Mouse (Mus musculus): ENCODE measurements around the gene Grpel1.

Gene Grpel1

DNA sequence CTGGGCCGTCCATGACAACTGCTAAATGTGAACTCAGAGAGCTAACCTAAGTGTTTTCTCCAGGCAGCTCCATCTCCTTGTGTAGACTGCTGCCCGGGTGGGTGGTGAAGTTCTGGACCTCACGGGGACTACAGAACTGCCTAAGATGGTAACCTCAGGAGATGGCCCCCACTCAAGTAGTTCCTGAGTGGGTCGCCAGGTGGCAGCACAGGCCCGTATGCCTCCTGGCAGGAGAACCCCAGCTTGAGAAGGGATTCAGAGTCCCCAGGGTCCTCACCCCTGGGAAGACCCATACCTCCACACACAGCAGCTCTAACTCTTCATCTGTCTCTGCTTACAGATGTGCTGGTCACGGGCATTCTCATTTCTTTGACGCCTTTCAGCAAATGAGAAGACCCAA, 2.0 kb upstream of the Grpel1 start:
- peak; percentile 89 for DNase-seq

DNA sequence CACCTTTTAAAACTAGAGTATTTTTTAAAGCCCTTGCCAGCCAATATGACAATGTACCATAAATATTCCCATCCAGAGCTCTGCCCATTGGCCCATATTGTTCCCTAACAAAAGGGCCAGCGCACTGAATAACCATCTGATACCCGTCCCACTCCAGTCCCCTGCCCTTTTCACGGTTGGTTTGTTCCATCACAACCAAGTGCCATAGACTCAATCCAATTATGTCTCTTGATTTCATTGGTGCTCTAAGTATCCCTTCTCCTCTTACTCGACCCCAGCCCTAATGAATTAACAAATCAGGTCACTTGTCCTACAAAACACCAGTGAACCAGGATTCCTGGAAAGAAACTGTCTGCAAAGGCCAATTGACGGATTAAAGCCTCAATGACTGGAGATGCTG, 1.4 kb upstream of the Grpel1 start:
- DNase-seq, result no peak

DNA sequence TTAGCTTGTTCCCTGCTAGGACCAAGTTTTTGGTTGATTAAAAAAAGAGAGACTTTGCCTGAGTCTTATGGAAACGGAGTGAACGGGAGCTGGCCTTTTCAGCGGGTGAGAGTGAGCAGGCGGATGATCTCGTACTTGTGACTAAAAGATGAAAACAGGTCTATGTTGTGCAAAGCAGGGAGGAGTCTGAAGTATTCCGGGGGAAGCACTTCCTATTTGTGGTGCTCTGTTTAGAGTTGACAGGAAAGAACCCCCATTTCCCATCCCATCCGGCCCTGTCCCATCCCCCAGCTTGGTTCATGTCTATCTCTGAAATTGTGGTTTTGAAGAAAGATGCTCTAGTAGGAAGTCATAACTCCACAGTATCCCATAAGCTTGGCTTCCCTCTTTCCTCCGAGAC, 1.1 kb downstream of the Grpel1 start:
- no peak for DNase-seq

DNA sequence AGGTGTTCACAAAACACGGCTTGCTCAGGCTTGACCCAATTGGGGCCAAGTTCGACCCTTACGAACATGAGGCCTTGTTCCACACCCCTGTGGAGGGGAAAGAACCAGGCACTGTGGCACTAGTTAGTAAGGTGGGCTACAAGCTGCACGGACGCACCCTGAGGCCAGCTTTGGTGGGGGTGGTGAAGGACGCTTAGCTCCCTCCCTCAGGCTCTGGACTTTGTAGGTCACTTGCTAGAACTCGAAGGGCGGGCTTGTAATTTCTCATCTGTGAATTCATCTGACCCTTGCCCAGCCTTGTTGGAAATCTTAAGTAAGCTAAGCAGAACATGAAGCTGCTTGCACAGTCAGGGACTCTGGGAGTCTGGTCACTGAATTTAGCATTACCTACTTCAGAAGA, 6.4 kb downstream of the Grpel1 start:
- no peak for DNase-seq

DNA sequence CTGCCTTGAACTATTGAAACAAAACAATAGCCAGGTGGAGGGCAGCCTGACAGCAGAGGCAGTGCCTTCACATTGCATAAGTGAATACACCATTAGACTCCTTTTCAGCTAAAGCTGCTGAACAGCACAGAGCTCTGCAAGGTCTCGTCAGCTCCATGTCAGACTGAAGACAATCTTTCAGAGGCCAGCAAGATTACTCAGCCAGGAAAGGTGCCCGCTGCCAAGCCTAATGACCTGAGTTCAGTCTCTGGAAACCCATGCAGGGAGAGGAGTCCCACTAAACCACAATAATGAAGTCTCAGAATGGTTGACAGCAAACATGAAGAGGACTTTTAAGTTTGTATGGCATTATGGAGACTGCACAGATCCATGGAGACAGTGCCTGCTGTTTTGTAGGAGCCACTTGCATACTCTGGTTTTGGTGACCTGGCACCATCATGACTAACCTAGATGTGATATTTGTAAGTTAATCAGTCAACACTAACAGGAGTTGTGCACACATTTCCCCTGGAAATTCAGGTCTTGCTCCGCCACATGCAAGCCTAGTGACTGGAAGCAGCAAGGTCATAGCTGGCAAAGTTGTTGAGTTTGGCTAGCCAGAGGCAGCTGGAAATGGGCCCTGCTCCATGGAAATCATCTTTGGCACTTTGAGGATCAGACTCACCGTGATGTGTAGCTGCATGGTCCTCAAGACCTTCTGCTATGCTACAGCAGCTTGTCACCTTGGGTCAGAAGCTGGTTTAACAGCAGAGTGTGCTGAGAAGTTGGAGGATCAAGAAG, 8.3 kb downstream of the Grpel1 start:
- DNase-seq, result no peak

DNA sequence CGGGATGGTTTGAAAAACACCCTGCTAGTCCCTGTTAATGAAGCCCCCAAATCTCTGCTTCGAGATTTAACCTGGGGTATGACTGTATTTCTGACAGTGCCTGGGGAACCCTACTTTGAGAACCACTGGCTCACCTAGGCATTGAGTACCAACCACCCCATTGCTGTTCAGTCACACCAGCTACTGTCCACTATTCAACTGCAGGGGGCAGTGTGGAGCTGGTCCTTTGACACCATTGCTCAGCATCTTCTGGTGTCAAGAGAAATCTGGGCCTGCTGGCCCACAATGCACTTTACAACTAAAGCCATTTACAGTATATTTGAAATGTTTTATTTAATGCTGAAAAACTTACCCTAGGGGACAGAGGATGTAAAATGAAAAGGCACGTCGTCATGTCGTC, 9.5 kb downstream of the Grpel1 start:
- DNase-seq, result peak; percentile 79

DNA sequence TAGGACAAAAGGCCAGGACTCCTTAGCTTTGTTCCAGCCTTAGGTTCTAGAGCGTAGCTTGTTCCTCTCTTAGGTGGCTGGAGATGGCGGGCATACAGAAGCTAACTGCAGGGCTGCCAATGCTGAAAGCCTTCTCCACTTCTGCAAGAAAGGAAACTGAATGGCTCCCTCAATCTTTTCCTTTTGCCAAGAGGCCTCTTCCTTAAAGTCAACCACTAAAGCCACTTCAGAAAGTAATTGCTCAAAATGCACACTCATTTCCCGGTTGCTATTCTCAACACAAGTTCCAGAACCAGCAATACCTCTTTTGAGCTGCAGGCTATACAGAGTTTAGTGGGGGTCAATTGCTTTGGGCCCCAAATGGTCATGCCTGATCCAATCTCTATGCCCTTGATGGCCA, 12.7 kb downstream of the Grpel1 start:
- DNase-seq, result no peak

DNA sequence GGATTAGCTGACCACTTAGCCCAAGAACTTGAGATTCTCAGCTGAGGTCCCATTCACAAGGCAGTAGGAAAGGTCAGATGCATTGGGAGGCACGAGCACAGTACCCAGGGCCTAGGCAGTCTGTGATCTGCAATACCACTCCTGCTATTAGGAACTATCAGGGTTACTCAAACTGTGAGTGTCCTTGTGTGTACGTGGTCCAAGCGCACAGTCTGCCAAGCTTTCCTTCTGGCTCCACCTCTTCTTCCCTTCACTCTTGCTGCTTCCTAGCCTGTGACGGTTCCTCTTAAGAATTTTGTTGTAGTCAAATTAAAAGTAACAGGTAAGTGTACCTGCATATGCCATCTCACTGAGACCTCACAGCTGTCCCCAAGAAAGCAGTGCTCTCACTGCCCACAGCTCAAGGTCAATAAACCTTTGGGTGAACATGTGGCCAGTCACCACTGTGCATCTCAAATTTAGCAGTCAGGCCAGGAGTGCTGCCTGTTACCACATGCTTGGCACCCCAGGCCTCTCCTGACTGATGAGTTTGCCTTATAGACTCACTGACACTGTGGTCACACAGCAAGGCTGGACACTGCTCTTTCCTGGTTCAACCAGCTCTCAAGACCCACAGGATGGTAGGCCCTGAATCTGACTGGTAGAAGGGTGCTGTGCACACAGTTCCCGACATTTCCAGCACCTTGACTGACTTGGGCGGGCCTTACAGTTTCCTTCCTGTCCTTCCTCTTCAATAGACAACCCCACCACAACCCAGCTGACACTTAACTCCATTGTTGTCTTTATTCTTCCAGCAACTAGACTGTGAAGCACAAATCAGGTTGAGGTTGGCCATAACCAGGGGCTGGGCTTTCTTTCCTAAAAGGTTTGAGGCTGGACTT, 14.0 kb downstream of the Grpel1 start:
- DNase-seq, result no peak

DNA sequence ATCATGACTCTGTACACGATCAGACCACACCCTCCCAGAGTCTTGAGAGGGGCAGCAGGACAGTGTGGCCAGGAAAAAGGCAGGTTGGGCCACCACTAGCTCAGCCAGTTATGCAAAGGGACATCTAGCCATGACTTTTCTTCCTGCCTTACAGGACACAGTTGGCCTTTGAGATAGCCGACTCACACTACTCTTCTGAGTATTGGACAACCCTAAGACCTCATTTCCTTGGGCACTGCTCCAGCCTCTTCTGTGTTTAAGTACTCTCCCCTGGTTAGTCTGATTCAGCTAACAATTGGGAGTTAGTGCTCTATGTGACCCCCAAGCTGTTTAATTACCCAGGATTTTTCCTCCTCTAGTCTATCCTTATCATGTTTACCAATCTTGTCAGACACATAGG, 14.9 kb downstream of the Grpel1 start:
- DNase-seq, result no peak

DNA sequence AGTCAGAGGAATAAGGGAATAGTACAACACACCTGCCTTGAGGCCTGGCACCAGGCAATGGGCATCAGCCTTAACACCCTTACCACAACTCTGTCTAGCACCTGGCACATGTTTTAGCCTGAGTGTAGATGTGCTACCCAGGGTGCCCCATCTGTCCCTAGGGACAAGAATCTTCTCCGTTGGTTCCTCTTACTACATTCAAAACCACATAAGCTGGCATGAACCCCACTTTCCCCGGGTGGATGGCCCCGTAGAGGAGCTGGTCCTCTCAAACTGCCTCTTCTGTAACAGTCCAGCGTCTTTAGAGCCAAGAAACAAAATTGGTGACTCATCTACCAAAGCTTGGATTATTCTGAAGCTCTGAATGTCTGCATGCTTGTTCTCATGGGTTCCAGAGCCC, 15.6 kb downstream of the Grpel1 start:
- DNase-seq, result no peak

DNA sequence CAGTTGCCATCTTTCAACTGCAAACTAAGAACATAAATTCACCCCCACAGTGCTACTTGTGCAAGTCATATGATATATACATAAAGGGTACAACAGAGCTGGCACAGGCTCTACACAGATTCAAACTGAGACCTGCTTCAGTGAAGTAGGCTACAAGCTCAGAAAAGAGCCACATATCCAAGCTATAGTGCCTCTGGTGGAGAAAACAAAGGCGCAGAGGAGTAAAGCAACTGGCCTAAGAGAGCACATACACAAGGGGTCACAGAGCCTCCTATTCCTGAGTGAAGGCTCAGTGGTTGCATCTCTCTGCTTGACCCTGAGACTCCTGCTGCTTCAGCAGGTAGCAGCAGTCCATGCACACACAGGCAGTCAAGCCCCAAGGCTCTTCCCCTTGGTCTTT, 16.3 kb downstream of the Grpel1 start:
- peak; percentile 21 for DNase-seq

DNA sequence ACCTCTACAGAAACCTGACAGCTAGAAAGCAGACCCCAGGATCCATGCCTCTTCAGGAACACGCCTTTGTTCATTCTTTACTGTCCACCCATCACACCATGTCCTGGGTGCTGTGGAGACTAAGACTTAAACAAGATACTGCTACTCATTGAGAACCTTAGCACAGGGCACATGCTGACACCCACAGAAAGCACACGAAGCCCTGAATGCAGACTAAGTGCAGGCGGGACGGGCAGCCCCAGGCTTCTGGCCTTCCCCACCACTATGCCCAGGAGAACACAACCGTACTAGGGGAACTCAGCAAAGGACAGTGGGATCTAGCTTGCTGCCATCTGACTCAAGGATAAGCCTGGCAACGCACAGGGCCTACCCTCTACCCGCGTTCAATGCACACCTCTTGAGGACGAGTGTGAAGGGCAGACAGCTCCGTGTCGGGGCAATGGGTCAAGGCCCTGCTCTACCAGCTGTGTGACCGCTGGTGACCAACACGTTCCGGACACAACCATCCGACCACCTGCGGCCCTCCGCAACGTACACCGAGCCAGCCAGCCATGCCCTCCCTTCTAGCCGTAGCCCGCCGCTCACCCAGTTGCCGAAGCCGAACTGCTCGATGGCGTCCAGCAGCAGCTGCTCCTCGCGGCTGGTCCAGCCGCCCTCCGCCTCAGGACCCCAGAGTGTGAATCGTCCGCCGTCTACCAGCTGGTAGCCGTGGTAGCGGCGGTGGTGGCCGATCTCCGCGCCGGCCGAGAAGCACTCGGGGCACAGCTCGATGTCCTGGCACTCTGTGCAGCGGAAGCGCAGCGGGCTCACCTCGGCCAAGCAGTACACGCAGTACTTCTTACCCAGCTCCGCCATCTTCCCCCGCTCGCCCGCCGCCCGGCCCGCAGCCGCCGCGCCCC, 18.7 kb downstream of the Grpel1 start:
- DNase-seq, result peak; percentile 71

DNA sequence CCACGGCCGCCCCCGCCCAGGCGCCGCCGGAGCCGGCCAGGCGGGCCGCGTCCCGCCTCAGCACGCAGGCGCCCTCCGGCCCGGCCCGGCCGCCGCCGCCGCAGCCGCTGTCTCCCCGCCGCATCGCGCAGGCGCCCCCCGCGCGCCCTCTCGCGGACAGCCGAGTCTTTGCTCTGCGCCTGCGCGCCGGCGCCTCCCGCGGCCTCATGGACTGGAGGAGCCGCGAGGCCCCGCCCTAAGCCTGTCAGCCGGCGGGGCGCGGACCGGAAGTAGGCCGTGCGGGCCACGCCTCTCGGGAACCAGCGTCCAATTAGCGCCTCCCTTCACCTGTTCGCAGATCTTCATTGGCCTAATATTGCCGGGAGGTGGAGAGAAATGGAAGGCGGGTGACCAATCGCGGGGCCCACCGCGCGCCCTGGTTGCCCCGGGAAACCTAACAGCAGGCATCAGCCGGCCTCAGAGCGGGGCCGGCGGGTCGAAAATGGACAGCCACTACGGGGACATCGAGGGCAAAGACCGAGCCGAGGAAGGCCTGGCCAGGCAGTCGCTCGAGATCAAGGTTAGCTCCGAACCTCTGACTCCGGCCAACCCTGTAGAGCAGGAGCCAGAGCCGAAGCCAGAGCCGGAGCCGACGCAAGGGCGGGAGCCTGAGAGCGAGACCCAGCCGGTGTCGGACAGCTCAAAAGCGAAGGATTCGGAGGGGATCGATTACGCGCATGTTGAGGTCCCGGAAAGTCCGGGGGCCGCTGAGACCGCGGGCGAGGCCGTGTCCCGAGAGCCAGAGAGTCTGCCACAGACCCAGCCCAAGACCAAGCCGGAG, 19.6 kb downstream of the Grpel1 start, which contains the start of the genes Tada2b and Ccdc96:
Gene Tada2b (minus strand): TSS at position 115 of the 820 bp plus-strand sequence.
Gene Ccdc96 (plus strand): TSS at position 418 of the 820 bp plus-strand sequence.
- peak; percentile 98 for DNase-seq

DNA sequence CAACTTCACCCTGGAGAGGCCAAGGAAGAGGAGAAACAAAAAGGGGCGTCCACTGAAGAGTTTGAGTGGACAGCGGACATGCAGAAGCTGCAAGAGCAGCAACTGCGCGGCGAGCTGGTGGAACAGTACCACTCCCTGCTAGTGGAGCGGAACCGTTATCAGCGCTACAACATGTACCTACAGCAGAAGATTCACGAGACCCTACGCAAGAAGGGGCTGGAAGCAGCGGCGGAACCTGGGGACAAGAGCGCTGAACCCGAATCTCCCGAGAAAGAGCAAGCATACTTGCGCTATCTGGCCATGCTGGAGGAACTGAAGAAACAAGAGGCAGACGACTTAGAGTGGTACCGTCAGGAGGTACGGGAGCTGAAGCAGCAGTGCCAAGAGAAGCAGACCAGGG, 20.5 kb downstream of the Grpel1 start:
- DNase-seq, result no peak

DNA sequence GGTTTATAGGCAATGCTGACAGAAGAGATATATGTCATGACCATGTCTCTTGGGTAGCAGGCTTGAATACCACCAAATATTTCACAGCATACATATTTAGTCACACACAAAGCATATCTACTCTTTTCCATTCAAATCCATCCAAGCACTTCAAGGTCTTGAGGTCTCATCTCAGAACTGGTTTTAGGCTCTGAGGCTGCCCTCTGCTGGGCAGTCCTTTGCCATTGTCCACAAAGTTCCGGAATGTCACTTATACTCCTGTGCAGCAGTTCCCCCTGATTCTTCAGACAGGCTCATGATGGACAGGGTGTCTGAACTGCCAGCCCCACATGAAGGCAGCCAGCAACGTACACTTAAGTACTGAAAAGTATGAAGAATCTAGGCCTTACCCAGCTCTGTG, 24.4 kb downstream of the Grpel1 start:
- peak; percentile 32 for DNase-seq

DNA sequence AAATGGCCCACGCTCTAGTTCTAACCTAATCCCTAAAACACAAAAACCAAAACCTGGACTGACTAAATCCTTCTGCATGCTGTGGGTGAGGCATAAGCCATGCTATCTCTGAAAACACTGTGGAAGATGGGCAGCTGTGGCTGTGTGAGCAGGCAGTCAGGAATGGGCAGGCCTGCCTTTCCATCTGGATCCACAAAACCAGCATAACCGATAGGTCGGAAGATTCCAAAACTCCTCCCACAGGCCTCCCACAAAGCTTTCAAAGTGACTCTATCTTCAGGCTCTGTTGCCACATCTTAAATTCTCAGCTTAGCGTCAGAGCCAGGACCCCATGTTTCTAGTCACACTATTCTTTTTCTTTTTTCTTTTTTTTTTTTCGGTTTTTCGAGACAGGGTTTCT, 29.1 kb downstream of the Grpel1 start:
- no peak for DNase-seq

DNA sequence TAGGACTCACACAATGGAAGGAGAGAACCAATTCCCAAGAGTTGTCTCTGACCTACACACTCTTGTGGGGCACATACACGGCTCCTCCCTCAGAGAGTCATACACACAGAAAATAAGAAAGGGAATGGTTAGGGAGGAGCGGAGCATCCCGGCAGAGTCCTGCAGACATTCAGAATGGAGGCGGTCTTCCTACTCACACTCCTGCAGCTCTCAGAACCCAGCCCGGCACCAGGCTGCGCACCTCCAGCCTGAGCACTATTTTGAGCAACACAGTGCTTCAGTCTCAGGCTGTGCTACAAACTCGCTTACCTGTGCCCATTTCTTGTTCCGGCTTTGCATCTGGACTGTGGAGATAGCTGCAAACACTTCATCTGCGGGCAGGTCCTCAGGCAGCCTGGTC, 29.9 kb downstream of the Grpel1 start:
- DNase-seq, result no peak

DNA sequence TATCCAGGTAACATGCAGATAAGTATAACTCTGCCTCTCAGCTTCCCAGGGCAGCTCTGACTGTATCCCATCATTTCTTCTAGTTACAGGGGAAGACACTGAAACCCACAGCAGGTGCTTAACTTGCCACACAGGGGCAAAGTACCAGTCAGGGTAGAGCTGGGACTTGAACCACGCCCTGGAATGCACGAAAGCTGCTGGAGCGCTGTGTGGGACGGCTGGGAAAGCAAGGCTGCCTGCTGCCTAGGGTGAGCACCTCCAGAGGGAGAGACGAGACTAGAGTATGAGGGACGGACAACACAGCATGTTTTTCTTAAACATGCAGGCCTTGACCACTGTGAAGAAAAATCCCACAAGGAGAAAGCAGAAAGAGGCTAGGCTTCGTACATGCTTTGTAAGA, 40.4 kb downstream of the Grpel1 start:
- no peak for DNase-seq

DNA sequence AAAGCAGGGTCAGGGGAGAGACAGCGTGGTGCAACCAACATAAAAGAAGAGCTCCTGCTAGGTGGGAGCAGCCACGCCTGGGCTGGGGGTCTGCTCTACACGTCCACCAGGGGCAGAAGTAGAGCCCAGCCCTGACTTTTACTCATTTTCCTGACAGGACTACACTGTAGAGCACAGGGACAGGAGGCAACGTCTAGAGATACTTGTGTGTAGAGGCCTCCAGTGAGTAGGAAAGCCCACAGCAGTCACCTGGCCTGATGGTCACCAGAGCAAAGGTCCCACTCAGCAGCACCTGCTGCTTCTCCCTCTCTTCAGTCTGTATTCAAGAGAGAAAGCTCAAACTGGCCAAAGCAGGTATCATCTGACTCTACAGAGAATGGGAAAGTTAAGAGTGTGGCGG, 40.8 kb downstream of the Grpel1 start:
- DNase-seq, result no peak

DNA sequence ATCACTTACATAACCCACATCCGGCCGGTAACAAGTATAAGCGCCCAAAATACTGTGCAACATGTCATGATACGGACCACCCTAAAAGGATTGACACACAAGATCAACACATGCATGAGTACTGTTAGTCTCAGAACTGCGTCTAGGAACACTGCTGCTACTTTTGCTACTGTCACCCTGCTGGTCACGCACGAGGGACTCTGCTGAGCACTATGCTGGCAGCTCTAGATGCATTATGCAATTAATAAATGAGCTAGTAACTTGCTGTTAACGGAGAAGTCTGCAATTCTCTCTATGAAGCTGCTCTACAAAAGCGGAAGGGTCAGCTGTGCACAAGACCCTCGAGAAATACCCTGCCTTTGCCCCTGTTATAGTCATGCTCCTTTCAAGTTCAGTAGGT, 43.6 kb downstream of the Grpel1 start:
- no peak for DNase-seq

DNA sequence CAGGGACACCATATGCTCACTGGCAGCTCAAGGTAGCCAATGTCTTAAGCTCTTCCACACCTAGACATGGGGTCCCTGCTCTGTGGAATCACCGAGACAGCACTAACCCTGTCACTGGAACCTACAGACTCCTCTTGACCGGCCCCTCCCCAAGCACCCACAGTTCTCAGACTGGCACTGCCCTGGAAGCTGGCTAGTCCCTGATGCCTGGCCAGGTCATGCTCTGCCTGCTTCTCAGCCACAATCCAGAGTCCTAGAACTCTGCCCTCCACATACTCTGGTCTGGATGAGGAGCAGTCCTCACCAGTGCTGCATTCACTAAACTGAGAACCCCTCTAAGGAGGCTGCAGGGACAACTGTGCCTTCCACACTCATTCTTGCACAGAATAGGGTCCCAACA, 46.2 kb downstream of the Grpel1 start:
- DNase-seq, result no peak

DNA sequence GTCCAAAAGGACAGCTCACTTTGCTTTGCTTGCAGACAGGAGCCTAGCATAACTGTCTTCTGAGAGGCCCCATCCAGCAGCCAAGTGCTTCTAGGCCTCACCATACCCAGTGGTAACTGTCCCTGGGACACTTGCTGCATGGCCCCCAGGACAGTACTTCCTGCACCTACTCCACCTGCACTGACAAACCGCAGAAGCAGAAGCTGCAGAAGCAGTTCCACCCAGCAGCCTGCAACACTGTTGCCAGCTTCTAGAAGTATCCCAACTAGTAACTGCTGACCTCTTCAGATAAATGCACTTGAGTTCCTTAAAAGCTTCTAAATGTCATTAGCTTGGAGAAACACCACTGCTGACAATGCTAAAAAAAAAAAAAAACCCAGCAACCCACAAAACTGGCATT, 50.3 kb downstream of the Grpel1 start:
- peak; percentile 22 for DNase-seq
